Mouse (Mus musculus) ovary, postnatal 10 days (tissue): ENCODE measurements around the gene Slc22a12.

Source experiments
- DNase-seq: peaks from one replicate; pipeline ENCODE4 v3.0.0; 2022; ENCODE audit warnings: low spot score

Gene Slc22a12

DNA sequence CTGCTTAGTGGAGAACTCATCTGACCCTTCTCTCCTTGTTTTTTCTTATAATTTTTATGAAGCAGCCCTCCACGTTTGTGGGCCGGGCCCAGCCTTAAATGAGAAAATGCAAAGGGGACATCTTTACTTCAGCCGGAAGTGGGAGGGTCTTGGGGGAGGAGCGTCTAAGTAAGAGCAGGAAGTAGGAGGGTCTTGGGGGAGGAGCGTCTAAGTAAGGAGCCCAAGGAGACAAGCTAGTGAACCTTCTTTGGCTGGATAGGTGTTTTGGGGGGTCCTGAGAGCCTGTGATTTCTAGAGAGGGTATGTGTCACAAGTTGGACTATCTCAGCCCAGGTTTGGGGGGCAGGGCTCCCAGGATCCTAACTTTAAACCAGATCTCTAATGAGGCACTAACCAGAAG, 27.4 kb downstream of the Slc22a12 start:
- DNase-seq = no peak

GRCm38 (mm10) chr19:6514940-6515339, 27.9 kb downstream of the Slc22a12 start:
- no peak for DNase-seq

GRCm38 (mm10) chr19:6513389-6514139, 29.3 kb downstream of the Slc22a12 start:
- DNase-seq = no peak

- DNase-seq = no peak
These were observed 32.3 kb downstream of the Slc22a12 start for GRCm38 (mm10) chr19:6510546-6510945.

DNA sequence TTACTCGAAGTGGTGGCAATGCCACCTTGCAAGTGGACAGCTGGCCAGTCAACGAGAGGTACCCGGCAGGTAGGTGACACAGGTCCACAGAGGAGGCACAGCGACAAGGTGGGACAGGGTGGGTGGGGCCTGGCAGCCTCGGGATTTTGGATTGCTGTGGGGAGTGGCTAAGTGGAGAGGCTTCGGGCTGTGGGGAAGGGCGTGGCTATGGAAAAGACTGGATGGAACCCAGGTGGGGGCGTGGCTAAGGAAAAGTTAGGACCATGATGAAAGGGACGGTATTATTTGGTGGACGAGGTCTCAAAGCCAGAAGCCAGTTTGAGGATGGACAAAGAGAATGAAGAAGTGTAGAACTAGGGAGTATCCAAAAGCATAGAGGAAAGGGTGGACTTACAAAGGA, 33.0 kb downstream of the Slc22a12 start:
- DNase-seq = no peak

GRCm38 (mm10) chr19:6507393-6507792, 35.4 kb downstream of the Slc22a12 start:
- DNase-seq = no peak

GRCm38 (mm10) chr19:6504656-6505045, 38.2 kb downstream of the Slc22a12 start:
- DNase-seq = no peak

- DNase-seq = no peak
These were observed 38.7 kb downstream of the Slc22a12 start for GRCm38 (mm10) chr19:6503926-6504655.

DNA sequence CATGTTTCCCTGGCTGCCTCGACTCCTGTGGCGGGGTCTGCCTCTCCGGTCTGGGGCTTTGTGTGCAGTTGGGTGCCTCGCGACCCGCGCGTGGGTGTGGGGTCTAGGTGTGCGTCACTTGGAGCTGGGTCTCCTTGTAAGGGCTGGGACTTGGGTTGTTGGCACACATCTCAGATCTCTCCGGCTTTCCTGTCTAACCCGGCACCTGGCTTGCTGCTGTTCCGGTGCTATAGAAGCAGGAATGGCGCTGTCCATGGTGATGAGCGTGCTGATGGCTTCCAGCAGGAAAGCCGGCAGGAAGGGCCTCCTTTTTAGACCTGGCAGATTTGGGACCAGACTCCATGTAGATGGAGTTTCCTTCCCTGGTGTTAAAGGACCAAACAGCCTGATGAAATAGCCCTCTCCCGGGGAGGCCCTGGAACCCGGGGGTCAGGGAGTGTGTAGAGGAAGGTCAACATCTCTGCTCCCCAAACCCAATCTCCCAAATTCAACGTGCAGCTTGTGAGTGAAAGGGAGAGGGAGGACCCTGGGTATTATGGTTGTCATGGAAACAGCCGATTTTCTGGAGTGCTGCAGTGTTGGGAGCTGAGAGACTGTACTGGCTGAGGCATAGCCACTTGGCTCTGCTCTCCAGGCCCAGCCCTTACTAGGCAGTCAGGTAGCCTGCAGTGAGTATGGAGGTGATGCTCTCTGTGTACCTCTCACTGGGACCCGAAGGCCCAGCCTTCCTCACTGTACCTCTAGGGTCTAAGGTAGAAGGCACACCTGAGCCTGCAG, 40.1 kb downstream of the Slc22a12 start:
- peak; percentile 36 for DNase-seq

DNA sequence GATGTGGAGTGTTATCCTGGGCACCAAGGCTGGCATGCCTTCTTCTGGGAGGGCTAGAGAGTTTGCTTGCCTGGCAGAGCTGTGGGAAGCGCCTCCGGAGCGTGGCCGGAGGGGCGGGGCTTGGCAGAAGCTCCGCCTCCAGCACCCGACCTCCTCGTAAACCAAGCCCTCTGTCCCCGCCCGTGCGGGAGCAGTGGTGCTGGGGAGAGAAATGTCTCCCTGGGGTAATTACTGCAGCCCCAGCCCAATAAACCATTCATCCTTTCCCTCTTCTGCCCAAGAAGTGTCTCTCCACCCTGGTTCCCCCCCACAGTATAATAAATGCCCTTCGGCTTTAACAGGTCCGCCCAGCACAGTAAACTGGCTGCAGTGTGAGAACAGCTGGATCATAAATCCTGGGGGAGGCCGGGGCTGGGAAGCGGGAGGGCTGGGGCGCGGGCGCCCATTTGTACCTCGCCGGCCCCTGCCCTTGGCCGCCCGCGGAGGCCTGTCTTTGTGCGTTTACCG, 40.7 kb downstream of the Slc22a12 start:
- no peak for DNase-seq

- no peak for DNase-seq
These were observed 42.2 kb downstream of the Slc22a12 start for GRCm38 (mm10) chr19:6500636-6501025.

DNA sequence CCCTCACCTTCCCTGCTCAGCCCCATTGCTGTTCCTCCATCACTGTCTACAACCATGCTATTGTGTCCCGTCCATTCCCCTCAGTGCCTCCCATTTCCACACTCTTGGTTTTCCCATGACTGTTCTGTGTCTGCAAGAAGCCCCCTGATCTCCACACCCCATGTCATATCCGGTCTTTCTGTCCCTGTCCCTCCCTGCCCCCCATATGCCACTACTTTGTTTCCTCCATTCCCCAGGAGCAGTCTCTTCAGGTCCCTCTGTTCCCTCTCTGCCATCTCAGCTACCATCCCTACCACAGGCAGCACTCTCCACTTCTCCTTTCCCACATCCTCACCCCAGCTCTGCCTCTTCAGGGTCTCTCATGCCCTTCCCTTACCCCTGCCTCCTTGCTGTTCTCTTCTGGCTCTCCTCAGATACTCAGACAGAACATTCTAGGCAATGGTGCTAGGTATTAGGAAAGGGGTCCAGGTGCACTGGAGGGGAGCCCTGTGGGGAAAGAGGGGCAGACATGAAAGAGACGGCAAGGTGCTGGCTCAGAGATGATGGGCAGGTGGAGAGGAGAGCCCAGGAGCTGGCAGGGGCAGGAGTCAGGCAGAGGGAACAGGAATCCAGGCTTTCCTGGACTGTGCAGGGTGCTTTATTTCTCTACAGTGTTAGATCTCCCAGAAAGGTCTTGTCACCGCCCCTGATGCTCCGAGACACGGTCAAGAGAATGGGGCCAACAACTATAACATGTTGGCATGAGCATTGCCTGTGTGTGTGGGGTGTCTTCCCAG, 42.8 kb downstream of the Slc22a12 start:
- DNase-seq = no peak

DNA sequence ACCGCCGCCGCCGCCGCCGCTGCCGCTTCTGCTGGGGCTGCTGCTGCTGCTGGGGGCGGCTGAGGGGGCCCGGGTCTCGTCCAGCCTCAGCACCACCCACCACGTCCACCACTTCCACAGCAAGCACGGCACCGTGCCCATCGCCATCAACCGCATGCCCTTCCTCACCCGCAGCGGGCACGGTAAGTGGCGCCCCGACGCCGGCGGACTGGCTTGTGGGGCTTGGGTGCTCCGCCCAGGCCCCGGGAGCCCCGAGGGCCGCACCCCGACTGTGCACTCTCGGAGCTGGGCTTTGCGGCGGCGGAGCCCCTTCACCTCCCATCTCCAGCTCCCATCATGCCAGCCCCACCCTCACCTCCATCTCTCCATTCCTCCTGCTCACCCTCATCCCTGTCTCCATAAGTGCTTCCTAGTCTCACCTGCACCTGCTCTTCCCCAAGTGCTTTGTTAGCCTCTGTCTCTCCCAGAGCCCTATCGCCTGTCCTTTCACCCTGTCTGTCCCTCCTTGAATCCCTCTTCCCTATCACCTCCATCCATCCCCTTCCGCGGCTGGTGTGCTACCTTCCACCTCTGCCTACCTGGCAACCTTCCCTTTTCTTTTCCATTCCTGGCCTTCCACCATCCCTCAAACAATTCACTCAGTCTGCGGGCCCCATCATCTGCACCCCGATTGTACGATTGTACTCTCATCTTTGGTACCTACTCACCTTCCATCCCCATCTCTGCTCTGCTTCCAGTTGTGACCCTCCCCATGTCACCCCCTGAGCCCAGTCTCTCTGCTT, 44.3 kb downstream of the Slc22a12 start:
- no peak for DNase-seq

DNA sequence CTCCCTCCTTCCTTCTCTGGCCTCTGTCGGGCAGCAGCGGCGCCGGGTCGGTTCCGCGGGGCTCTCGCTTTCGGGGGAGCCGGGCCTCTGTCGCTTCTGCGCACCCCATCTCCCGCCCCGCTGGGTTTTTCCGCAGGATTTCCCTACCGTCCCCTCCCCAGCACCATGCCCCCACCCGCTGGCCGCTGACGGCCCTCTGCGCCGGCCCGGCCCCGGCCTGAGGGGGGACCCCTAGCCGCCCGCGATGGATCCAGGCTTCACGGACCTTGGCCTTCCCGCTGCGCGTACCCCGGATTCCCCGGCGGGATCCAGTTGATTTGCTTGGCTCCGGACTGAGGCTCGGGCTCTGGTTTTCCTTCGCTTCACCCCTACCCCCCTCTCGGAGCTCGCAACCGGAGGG, 45.0 kb downstream of the Slc22a12 start:
- no peak for DNase-seq

GRCm38 (mm10) chr19:6497150-6497801, 45.6 kb downstream of the Slc22a12 start:
- DNase-seq = no peak

DNA sequence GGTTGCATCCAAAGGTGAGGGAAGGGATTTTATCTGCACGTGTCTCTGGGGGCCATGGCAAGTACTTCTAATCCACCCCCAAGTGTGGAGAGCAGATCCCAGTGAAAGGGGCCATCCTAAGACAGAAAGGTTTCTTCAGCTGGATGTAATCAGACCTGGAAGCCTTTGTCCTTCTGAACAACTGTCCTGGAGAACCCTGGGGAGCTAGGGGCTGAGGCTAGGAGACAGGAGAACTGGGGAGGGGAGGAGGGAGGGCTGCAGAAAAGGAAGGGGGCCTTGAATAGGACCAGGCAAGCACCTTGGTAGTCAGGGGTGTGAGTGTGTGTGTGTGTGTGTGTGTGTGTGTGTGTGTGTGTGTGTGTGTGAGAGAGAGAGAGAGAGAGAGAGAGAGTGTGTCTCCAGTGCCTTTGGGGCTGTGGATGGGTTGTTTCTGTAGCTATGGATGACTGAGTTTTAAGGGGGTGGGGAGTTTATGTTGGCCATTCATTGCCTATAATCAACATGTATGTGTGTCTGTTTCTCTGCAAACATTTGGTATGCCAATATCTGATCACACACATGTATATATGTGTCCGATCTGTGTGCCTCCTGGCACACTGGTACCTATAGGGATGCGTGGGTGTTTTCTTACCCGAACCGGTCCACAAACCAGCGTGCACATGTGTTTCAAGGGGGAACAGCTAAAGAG, 46.2 kb downstream of the Slc22a12 start:
- no peak for DNase-seq

- DNase-seq = no peak
These were observed 47.1 kb downstream of the Slc22a12 start for GRCm38 (mm10) chr19:6495714-6496113.

GRCm38 (mm10) chr19:6494504-6495170, 48.2 kb downstream of the Slc22a12 start:
- DNase-seq = no peak

GRCm38 (mm10) chr19:6494032-6494431, 48.8 kb downstream of the Slc22a12 start:
- no peak for DNase-seq
